Mouse (Mus musculus): ENCODE results near the gene Ascc2.
"Not testable (repeated sequence)": the region's sequence is repeated elsewhere in the genome, so short reads cannot be mapped to it uniquely, and the experiment has no call there.

Gene Ascc2

GRCm38 (mm10) chr11:4633420-4633819, 4.1 kb upstream of the Ascc2 start:
- no peak for DNase-seq (ENCODE audit: low spot score)

- no peak for DNase-seq (ENCODE audit: low spot score)
Measured at GRCm38 (mm10) chr11:4634395-4634794, 3.2 kb upstream of the Ascc2 start.

DNA sequence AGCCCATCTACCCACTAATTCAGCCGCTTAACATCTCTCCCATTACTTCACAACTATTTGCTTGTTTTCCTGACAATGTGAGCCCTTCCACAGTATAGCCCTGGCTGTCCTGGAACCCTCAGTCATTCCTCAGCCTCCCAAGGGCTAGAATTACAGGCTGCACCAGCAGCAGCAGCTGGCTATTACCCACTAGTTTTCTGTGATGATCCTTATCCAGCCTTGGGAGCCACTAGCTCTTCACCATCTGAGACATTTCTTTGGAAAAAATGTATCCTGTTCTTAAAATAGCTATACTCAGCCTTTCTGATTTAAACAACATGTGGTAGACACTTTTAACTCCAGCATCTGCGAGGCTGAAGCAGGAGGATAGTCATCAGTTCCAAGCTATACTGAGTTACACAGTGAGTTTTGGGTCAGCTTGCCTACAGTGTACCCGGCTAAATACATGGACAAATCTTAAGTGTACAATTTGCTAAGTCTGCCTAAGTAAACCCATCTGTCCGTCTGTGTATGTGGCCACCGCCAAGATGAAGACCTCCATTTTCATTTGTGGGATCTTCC, 685 bp upstream of the Ascc2 start:
- no peak for DNase-seq (ENCODE audit: low spot score)

DNA sequence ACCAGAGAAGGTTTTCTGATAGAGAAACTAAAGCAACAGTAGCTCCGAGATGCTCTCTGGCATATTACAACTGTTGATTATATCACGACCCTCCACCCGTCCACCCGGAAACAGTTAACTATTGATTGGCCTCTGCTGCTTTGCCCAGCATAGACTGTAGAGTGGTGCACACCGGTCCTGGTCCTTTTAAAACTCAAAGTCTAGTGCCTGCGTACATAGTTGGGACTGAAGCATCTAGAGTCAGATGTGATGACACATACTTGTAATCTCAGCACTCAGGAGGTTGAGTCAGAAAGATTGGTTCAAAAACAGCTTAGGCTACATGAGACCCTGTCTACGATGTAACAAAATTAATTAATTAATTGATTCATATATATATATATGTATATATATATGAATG, 714 bp downstream of the Ascc2 start:
- no peak for DNase-seq (ENCODE audit: low spot score)

GRCm38 (mm10) chr11:4641185-4641584, 3.6 kb downstream of the Ascc2 start:
- DNase-seq (ENCODE audit: low spot score), result no peak

DNA sequence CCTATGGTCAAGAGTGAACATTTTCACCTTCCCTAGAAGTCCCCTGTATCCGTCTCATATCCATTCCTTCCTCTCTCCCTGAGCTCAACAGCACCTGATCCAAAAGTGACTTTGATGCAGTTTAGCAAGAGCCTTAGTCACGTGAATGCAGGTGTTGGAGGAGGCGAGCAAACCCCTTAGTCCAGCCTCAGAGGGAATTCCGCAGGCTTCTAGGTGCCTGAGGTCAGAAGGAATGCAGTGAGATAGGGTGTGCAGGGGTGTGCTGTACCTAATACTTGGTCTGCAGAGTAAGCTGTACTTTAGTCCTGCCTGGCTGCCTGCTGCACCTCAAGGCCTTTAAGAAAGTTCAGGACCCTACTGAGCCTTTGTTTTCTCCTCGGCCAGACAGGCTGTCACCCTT, 6.2 kb downstream of the Ascc2 start:
- no peak for DNase-seq (ENCODE audit: low spot score)

DNA sequence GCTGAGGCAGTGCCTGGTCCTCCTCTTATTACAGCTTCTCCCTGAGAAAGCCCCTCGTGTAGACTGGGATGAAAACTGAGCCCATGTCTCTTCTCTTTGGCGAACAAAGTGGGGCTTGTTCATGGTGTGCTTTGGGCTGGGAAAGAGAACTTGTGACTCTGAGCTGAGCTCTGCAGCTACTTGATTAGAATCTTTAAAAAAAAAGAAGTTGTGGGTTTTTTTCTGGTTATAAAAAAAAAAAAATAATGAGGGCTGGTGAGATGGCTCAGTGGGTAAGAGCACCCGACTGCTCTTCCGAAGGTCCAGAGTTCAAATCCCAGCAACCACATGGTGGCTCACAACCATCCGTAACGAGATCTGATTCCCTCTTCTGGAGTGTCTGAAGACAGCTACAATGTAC, 7.6 kb downstream of the Ascc2 start:
- not testable (repeated sequence) for DNase-seq (ENCODE audit: low spot score)

- DNase-seq (ENCODE audit: low spot score), result peak; percentile 21
Measured at GRCm38 (mm10) chr11:4646409-4646808, 8.9 kb downstream of the Ascc2 start.

- DNase-seq (ENCODE audit: low spot score), result no peak
Measured at GRCm38 (mm10) chr11:4659818-4660217, 22.3 kb downstream of the Ascc2 start.

GRCm38 (mm10) chr11:4660309-4661025, 22.9 kb downstream of the Ascc2 start:
- no peak for DNase-seq (ENCODE audit: low spot score)

- no peak for DNase-seq (ENCODE audit: low spot score)
Measured at GRCm38 (mm10) chr11:4661324-4661723, 23.8 kb downstream of the Ascc2 start.

DNA sequence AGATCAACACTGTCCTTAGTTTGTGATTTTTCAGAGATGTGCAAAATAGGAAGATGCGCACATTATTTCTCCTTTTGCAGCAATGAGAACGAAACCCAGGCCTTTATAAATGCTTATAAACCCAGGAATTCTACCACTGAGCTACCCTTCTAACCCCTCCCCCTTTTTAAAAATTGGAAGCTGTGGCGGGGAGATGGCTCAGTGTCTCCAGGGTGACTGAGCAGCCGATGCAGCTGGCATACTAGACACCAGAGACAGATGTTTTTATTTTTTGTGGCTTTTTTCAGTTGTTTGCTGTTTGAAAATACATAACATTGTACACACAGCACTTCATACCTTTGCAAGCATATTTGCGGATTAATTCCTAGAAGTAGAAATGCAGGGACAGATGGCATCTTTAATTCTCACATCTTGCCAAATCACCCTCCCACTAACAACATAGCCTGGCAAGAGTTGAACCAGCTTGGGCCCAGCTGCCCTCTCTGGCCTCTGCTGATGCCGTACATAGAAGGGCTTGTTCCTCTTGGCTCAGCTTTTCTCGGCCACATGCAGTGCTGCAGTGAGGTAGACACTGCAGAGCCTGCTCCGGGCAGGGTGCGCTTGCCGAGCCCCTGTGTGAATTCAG, 24.4 kb downstream of the Ascc2 start:
- no peak for DNase-seq (ENCODE audit: low spot score)

DNA sequence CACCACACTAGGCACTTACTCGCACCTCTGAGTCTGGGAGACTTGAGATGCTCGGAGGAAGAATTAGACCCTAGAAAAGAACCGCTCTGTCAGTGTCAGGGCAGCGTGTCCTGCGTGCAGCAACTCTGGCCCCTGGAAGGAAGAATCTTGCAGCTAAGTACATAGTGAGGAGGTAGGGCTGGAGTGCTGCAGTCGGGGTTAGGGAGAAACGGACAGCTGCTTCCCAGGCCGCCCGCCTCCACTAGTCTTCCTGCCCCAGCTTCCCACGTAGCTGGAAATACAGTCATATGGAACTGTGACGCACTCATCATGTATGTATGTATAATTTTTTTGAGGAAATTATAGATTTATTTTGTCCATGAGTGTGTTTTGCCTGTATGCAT, 24.9 kb downstream of the Ascc2 start:
- DNase-seq (ENCODE audit: low spot score), result no peak

DNA sequence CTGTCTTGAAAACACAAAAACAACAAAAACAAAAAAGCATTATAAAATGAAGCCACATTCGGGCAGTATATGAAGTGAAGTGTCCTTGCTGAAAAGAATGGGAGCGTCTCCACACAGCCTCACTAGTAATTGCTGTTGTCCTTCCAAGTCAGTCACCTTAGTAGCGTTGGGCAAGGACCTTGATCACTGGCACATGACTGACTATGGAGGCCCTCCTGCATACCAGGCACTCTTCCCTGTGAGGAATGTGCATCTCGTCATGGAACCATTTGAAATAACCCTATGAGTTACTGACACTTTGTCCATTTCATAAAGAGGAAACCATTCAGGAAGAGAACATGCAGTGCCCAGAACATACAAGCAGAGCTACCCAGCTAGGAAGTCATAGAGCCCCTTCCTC, 34.2 kb downstream of the Ascc2 start:
- DNase-seq (ENCODE audit: low spot score), result no peak

DNA sequence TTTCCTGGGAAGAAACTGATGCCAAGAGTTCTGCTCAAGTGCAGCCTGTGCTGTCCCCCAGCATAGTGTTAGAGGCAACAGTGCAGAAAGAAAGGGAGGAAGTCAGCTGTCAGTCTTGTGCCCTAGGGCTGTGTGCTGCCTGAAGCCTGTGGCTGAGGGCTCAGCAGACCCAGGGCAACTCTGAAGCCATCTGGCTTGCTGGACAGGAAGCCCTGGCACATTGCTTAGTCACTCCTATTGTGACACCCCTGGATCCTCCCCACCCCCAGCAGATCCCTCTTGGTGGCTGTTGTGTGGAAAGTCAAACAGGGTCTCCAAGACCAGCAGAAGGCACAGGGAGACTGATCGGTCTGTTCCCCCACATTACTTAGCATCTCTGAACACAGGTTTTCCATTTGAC, 37.0 kb downstream of the Ascc2 start:
- no peak for DNase-seq (ENCODE audit: low spot score)

DNA sequence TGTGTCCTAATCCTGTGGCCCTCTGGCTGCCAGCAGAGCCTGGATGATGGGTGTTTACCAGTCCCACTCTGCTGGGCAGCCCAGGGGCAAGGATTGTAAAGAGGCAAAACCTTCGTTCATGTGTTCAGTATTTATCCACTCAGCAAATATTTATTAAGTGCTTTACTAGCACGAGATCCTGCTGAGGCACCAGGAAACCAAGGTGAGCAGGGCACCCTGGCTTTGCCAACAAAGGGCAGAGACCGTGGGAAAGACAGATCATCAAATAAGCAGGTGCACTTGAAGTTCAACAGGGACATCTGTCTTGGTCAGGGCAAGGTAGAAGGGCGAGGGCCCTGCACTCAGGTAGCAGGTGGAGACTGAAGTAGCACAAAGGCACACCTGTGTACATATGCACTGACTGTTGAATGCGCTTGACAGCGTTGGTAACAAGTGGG, 37.6 kb downstream of the Ascc2 start:
- no peak for DNase-seq (ENCODE audit: low spot score)

DNA sequence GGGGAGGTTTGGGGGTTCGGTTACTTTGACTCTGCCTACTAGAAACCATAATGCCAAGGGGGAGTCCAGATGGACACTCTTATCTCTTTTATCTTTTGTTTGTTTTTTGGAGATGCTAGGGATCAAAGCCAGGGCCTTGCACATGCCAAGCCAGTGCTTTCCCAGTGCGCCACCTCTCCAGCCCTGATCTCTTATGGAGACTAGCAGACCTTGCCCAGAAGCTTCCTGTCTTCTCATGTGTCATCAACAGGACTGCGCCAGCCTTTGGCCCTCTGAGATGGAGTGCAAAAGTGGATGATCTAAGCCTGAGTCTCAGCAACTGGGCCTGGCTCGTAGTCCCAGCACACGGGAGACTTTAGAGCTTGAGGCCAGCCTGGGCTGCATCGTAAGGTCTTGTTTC, 38.1 kb downstream of the Ascc2 start:
- no peak for DNase-seq (ENCODE audit: low spot score)

DNA sequence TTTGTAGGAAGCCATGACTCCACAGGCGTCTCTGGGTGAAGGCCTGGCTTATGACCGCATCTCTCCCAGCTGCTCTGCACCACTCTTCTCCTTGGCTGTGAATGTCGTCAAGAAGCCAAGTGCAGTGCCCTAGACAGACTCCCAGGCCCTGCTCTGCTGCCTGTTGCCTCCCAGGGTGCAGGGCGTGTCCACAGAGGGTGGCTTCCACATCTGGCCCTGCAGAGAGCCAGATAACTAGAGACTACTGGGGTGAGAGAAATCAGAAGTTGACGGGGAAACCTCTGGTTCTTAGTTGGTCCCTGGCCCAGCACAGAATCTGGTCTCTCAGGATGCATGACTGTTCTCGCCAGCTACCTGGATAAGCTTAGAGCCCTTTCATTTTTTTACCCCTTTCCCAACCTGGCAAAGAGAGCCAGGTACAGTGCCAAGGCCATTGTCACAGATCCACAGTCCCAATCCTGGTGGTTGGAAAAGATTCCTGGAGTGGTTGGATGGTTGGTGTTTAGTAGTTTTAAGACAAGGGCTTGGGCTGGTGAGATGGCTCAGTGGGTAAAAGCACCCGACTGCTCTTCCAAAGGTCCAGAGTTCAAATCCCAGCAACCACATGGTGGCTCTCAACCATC, 39.8 kb downstream of the Ascc2 start:
- DNase-seq (ENCODE audit: low spot score), result no peak

- DNase-seq (ENCODE audit: low spot score), result no peak
Measured at GRCm38 (mm10) chr11:4678700-4679440, 41.3 kb downstream of the Ascc2 start.

- no peak for DNase-seq (ENCODE audit: low spot score)
Measured at GRCm38 (mm10) chr11:4679441-4679832, 41.9 kb downstream of the Ascc2 start.

GRCm38 (mm10) chr11:4680126-4680525, 42.6 kb downstream of the Ascc2 start:
- DNase-seq (ENCODE audit: low spot score), result no peak

DNA sequence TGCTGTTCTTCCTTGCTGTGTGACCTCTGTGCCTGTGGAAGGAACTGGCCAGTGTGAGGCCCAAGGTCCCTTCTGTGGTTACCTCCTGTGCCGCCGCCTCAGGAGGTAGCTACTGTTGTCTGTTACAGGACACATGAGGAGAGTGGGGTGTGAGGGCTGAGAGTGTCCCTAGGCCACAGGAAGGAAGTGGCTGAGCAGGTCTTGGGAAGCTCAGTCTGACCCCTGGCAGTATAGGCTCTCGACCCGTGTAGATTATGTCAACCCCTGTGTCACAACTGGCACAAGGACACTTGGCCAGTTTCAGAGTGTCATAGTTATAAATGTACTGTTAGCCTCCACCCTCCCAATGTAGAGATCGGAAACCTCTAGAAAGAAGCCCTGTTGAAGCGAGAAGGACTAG, 46.0 kb downstream of the Ascc2 start:
- DNase-seq (ENCODE audit: low spot score), result no peak

DNA sequence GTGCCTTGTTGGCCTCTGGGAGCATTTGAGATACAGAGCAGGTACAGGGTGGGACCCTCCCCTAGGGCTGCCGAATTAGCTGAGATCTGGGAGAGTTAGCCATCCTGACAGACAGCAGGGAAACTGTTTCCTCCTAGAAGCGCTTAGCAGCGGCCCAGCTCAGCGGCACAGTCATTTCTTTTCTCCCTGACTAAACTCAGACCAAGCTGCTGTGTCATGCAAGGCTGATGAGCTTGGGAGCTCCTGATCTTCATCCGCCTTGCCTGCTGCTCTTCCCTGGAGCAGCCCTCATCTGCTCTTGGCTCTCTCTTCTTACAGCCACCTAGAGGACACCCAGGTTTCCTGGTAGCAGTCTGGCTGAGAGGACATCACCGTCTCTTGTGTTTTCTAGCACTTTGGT, 46.6 kb downstream of the Ascc2 start:
- no peak for DNase-seq (ENCODE audit: low spot score)
